Mouse (Mus musculus): ENCODE data around the gene Eef1akmt2.

- TF ChIP-seq CTCF (IDR thresholded peaks at IDR 0.05; ENCODE audit: low read depth, low read length) (no peak), POLR2A (IDR thresholded peaks at IDR 0.05; ENCODE audit: extremely low read depth, insufficient read depth, low read length) (no peak)
Observed at GRCm38 (mm10) chr7:132830955-132831354, 21.5 kb downstream of the Eef1akmt2 start.

All from liver, adult 2 months (tissue).